In genomic region chr19:6140678-6141393, GRCm38 (mm10) we compare ENCODE assay signal across 8 mouse cellular contexts. TPM values are rescaled to one million over a fixed set of nuclear protein-coding genes. Genes with fewer than 3 reads are reported as not detected.
A peak's percentile ranks its signal among the peaks of the same experiment; 100 is the strongest.
DNase-seq lines count a peak whose midpoint lies in the region; ATAC-seq lines count a peak whose summit lies in the region.

Batf2 (plus strand) TSS chr19:6140983.

- H3K9ac ChIP-seq in hindbrain, embryonic 13.5 days: peak within 1 kb of the TSS; percentile 90

- peak; percentile 98 for DNase-seq in Muller cell, postnatal 12 days (ENCODE audit: inconsistent ontology term)
- peak; percentile 94 for DNase-seq in cerebellum, adult 9-11 months
- peak; percentile 89 to 92 for DNase-seq in frontal cortex, postnatal 10 days (ENCODE audit: low spot score in 2 of 2)
- peak; percentile 81 to 90 for DNase-seq in layer of hippocampus, postnatal 25 days (ENCODE audit: extremely low spot score in 1 of 2, low spot score in 1 of 2)
- DNase-seq in lung, postnatal 25 days (ENCODE audit: low spot score): peak; percentile 93
- DNase-seq in retina, embryonic 14.5 days (ENCODE audit: low spot score): peak; percentile 97
- DNase-seq in thymus, postnatal 4 days: peak; percentile 95

- no peaks in the 10 kb centered on the region for H3K27me3 ChIP-seq in hindbrain, embryonic 13.5 days

- peak; percentile 95 for ATAC-seq in hindbrain, embryonic 13.5 days (ENCODE audit: low FRiP score)

- H3K4me1 ChIP-seq in hindbrain, embryonic 13.5 days (replicated peaks): peaks cover 24% of the 10 kb centered on the region

- peak within 1 kb of the TSS; percentile 61 for H3K4me3 ChIP-seq in hindbrain, embryonic 13.5 days

- H3K27ac ChIP-seq in hindbrain, embryonic 13.5 days: peak within 1 kb of the TSS; percentile 99

- whole genome bisulfite sequencing in hindbrain, embryonic 13.5 days: under 1% methylated on average over 65 of the region's 68 CpGs

- peaks cover 25% of the 10 kb centered on the region for H3K36me3 ChIP-seq in hindbrain, embryonic 13.5 days

- H3K4me2 ChIP-seq in hindbrain, embryonic 13.5 days: peak within 1 kb of the TSS; percentile 75

- no peaks in the 10 kb centered on the region for H3K9me3 ChIP-seq in hindbrain, embryonic 13.5 days

RNA-seq across cellular contexts. Expression of gene Batf2, which starts in this region (rescaled TPM):
- polyA plus RNA-seq in hindbrain, embryonic 13.5 days (2015; fragmentation: Nextera tagmentation; extraction: Ambion mirVana): not detected in 2 replicates
- total RNA-seq in layer of hippocampus, postnatal 25 days (2021): under 1 TPM; 0.45 to 0.69 TPM

Comparison
In these comparisons a context has a peak if more than half of its experiments do, and no peak if none do; other contexts are left out.
1. Peak in every context shown above with its lines: DNase-seq, ATAC-seq, H3K4me3 ChIP-seq and H3K27ac ChIP-seq.
2. Peak in ATAC-seq, H3K4me3 ChIP-seq, H3K27ac ChIP-seq, H3K9ac ChIP-seq and H3K4me2 ChIP-seq in hindbrain, embryonic 13.5 days; RNA of the gene not detected or under 1 TPM.
3. Peak in DNase-seq in layer of hippocampus, postnatal 25 days; RNA of the gene not detected or under 1 TPM.